Mouse (Mus musculus): ENCODE measurements at regions not wholly inside any gene's neighbourhood (a gene's known extent, or its start where the extent isn't known, plus 50 kb on each side); places are given as distances from the start of the nearest gene placed in this dataset.

DNA sequence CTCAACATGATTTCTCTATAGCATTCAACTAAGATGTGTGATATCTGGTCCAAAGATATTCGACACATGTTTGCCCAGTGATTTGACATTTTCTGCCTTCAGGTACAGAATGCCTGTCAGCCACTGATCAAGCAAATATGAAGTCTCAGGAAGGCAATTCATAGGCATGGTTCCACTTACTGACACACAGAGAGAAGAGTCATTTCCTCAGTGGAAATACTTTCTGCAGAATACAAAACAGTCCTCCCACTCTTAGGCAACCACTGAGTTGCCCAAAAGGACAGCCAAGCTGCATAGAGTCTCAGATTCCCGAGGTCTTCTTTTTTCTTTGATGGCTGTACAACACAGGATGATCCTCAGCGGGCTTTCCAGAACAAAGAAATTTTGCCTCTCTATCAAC, 110.9 kb downstream of the Ndufa4 start:
- no peak for DNase-seq

DNA sequence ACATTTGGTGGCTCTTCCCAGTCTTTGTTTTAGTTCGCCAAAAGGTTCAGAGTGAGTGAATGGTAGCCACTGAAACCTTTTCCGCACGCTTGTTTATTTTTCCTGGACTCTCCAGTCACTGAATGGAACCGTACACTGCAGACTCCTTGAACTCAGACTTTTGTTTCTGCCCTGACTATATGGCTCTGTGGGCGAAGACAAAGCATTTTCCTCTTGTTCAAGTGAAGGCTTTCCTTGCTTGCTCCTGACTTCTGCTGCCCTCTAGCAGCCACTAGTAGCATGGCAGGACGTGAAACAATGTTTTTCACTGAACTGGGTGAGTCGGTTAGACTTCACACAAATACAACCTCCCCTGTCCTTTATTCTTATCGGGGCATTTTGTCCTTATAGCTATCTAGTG, 113.9 kb downstream of the Ndufa4 start:
- DNase-seq: peak; percentile 27 to 29

GRCm38 (mm10) chr6:11792186-11792585, 115.1 kb downstream of the Ndufa4 start:
- no peak for DNase-seq

DNA sequence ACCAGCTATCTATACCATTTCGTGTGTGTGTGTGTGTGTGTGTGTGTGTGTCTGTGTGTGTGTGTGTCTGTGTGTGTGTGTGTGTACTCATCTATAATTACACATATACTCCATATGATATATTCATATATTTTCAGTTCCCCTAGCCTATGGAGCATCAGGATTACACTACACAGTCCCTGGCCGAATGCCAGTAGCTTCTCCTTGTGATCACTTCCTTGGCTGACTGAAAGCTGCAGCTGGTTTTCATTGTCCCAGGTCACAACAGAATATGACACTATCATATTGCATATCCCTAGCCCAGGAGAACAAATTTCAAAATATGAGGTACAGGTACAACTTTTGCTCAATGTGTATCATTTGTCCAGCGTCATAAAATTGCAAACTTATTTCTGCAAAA, 116.2 kb downstream of the Ndufa4 start:
- no peak for DNase-seq

DNA sequence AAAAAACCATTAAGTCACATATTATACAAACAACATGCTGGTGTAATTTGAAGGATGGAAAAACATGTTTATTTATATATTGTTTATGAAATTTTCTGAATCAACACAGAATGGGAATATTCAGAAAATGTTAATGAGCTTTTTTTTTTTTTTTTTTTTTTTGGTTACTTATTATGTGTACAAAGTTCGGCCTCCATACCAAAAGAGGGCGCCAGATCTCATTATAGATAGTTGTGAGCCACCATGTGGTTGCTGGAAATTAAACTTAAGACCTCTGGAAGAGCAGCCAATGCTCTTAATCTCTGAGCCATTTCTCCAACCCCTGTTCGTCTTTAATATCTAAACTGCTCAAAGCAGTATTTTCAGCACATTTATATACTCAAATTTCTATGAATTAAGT, 133.3 kb downstream of the Ndufa4 start:
- DNase-seq: no peak

DNA sequence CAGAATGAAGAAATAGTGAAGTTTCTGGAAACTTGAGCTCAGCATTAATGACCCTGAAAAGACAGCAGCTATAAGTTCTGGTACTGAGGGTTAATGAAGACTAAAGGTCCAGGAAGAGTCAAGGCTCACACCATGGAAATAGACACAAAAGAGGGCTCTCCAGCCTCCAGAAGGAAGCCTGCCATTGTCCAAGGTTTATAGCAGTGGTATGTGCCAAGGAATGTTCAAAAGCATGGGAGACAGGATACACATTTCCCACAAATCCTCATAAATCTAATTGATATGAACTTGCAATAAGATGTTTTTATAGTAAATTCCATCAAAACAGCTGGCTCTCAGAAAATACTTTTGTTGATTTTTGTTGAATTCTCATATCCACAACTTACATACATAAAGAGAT, 144.4 kb downstream of the Ndufa4 start:
- DNase-seq: no peak

- no peak for DNase-seq
Observed at GRCm38 (mm10) chr6:11737667-11738066, 169.6 kb downstream of the Ndufa4 start.

DNA sequence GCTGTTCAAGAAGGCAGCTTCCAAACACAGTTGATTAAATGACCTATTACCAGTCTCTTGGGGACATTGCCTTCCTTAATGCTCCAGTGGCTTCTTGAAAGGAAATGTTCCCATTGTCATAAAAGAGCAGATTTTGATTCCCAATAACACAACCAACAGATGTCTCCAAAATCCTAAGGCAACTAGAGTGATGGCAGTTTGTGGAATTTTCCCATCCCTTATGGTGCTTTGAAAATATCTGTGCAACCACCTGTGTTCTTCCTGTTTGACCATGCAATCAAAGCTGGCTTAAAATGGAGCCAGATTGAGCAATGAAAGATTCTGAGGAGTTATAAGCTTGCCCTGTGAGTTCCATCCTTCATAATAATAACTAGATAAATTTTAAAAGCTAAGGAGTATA, 176.2 kb downstream of the Ndufa4 start:
- no peak for DNase-seq

DNA sequence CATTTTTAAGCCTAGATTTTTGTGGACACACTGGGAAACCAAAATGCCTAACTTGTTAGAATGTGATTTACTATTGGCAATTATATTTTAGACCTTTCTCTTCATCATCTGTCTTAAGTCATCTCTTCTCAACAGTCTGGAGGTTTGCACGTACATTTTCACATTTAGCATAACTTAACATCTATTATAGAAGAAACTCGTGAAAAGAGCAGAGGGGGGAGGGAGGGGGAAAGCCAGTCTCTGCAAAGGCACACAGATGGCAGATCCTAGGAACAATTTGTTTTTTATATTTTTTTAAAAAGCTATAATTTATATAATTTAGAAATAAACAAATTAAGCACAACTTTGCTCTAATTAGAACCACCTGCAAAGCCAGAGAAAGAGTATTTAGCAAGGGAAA, 176.6 kb downstream of the Ndufa4 start:
- DNase-seq: no peak

DNA sequence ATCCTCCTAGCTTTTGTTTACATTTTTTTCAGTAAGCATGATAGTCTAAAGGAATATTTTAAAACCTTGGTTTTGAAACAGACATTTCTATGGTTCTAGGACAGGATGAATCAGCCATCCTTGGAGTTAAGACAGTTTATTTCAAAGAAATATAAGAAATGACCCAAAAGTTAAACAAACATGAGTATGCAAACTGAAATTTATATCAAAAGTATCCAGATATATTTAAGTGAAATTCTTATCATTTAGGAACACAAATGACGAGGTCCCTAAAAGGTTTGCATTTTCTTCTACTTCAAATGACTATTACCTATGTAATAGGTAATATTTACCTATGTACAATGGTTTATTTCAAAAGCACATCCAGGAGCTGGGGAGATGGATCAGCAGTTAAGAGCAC, 179.5 kb downstream of the Ndufa4 start:
- no peak for DNase-seq

DNA sequence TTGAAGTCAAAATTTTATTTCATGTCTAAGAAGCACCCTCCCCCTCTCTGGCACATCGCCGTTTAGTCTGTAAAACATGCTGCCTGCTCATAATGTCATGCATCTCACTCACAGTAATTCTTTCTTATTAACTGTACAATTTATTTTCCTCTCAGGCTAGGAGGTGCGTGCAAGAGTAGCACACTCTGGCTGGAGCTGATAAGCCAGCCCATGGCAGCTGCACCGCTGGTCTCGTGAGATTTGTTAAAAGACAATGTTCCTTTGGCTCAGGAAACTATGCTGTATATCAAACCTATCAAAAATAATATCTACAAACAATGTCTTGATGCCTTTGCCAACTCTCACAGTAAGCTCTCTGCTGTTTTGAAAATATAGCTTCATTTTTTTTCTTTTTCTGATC, 179.9 kb downstream of the Ndufa4 start:
- DNase-seq: no peak

- DNase-seq: no peak
Observed at GRCm38 (mm10) chr6:11723519-11723918, 183.8 kb downstream of the Ndufa4 start.

GRCm38 (mm10) chr6:11720274-11720673, 187.0 kb downstream of the Ndufa4 start:
- no peak for DNase-seq

GRCm38 (mm10) chr6:11710581-11710980, 196.7 kb downstream of the Ndufa4 start:
- DNase-seq: no peak

DNA sequence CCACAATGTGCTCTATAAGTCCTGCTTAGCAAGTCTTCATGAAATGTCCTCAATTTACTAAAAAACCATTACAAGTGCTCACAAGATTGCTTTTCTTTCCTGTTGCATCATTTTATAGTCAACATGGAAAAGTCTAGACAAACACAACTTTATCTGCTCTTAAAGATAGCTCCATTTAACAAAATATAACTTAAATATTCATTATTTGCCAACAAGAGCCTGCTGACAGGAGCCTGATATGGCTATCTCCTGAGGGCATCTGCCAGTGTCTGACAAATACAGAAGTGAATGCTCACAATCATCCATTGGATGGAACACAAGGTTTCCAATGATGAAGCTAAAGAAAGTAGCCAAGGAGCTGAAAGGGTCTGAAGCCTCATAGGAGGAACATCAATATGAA, 197.8 kb downstream of the Ndufa4 start:
- no peak for DNase-seq
